Mouse (Mus musculus): ENCODE measurements around the gene Gm21969. TPM values are rescaled to one million over a fixed set of nuclear protein-coding genes. Genes with fewer than 3 reads are reported as not detected.
A peak's percentile ranks its signal among the peaks of the same experiment; 100 is the strongest.

The Gm21969 gene
- polyA plus RNA-seq, 1 experiment, result not detected

- Histone ChIP-seq H3K4me3 (replicated peaks; ENCODE audit: extremely low read depth, low read depth, low read length) (no peak overlapping the region), H3K4me1 (ENCODE audit: control insufficient read depth, insufficient read depth, low read length) (no peaks in the 10 kb centered on the region)
- DNase-seq, result peak; percentile 57
- WGBS, result 8% methylated on average over 6 of the region's 6 CpGs
- TF ChIP-seq POLR2A (IDR thresholded peaks at IDR 0.05; ENCODE audit: borderline replicate concordance, extremely low read depth, low read depth, low read length) (no peak), CTCF (IDR thresholded peaks at IDR 0.05; ENCODE audit: insufficient read depth, low read length) (peak; percentile 96)
Observed at GRCm38 (mm10) chr4:139669847-139670246, 66.9 kb downstream of the Gm21969 start.

- 53% methylated on average over 9 of the region's 9 CpGs for WGBS
- no peak for DNase-seq
- TF ChIP-seq POLR2A (IDR thresholded peaks at IDR 0.05; ENCODE audit: borderline replicate concordance, extremely low read depth, low read depth, low read length), result no peak
- no peak for TF ChIP-seq CTCF (IDR thresholded peaks at IDR 0.05; ENCODE audit: insufficient read depth, low read length)
- no peaks in the 10 kb centered on the region for H3K4me1 ChIP-seq (ENCODE audit: control insufficient read depth, insufficient read depth, low read length)
- no peak overlapping the region for H3K4me3 ChIP-seq (replicated peaks; ENCODE audit: extremely low read depth, low read depth, low read length)
Observed at GRCm38 (mm10) chr4:139675696-139676095, 72.7 kb downstream of the Gm21969 start.

- TF ChIP-seq CTCF (IDR thresholded peaks at IDR 0.05; ENCODE audit: insufficient read depth, low read length) (no peak), POLR2A (IDR thresholded peaks at IDR 0.05; ENCODE audit: borderline replicate concordance, extremely low read depth, low read depth, low read length) (no peak)
- H3K4me1 ChIP-seq (ENCODE audit: control insufficient read depth, insufficient read depth, low read length), result no peaks in the 10 kb centered on the region
- 74% methylated on average over 22 of the region's 22 CpGs for WGBS
- DNase-seq, result no peak
- H3K4me3 ChIP-seq (replicated peaks; ENCODE audit: extremely low read depth, low read depth, low read length), result no peak overlapping the region
Observed at GRCm38 (mm10) chr4:139683728-139684638, 81.0 kb downstream of the Gm21969 start.

GRCm38 (mm10) chr4:139684639-139685017, 81.6 kb downstream of the Gm21969 start:
- DNase-seq, result peak; percentile 59
- no peak overlapping the region for H3K4me3 ChIP-seq (replicated peaks; ENCODE audit: extremely low read depth, low read depth, low read length)
- no peaks in the 10 kb centered on the region for H3K4me1 ChIP-seq (ENCODE audit: control insufficient read depth, insufficient read depth, low read length)
- 9% methylated on average over 3 of the region's 3 CpGs for WGBS
- TF ChIP-seq CTCF (IDR thresholded peaks at IDR 0.05; ENCODE audit: insufficient read depth, low read length) (peak; percentile 80), POLR2A (IDR thresholded peaks at IDR 0.05; ENCODE audit: borderline replicate concordance, extremely low read depth, low read depth, low read length) (no peak)

GRCm38 (mm10) chr4:139688058-139688457, 85.1 kb downstream of the Gm21969 start:
- TF ChIP-seq POLR2A (IDR thresholded peaks at IDR 0.05; ENCODE audit: borderline replicate concordance, extremely low read depth, low read depth, low read length) (no peak), CTCF (IDR thresholded peaks at IDR 0.05; ENCODE audit: insufficient read depth, low read length) (no peak)
- 46% methylated on average over 9 of the region's 9 CpGs for WGBS
- DNase-seq, result no peak
- Histone ChIP-seq H3K4me3 (replicated peaks; ENCODE audit: extremely low read depth, low read depth, low read length) (no peak overlapping the region), H3K4me1 (ENCODE audit: control insufficient read depth, insufficient read depth, low read length) (no peaks in the 10 kb centered on the region)

GRCm38 (mm10) chr4:139689627-139690269, 86.8 kb downstream of the Gm21969 start:
- TF ChIP-seq CTCF (IDR thresholded peaks at IDR 0.05; ENCODE audit: insufficient read depth, low read length), result no peak
- TF ChIP-seq POLR2A (IDR thresholded peaks at IDR 0.05; ENCODE audit: borderline replicate concordance, extremely low read depth, low read depth, low read length), result no peak
- Histone ChIP-seq H3K4me1 (ENCODE audit: control insufficient read depth, insufficient read depth, low read length) (no peaks in the 10 kb centered on the region), H3K4me3 (replicated peaks; ENCODE audit: extremely low read depth, low read depth, low read length) (no peak overlapping the region)
- no peak for DNase-seq
- 24% methylated on average over 7 of the region's 7 CpGs for WGBS

- no peak for TF ChIP-seq CTCF (IDR thresholded peaks at IDR 0.05; ENCODE audit: insufficient read depth, low read length)
- no peak for TF ChIP-seq POLR2A (IDR thresholded peaks at IDR 0.05; ENCODE audit: borderline replicate concordance, extremely low read depth, low read depth, low read length)
- Histone ChIP-seq H3K4me1 (ENCODE audit: control insufficient read depth, insufficient read depth, low read length) (no peaks in the 10 kb centered on the region), H3K4me3 (replicated peaks; ENCODE audit: extremely low read depth, low read depth, low read length) (no peak overlapping the region)
- DNase-seq, result no peak
- WGBS, result 49% methylated on average over 5 of the region's 5 CpGs
Observed at GRCm38 (mm10) chr4:139693315-139693714, 90.3 kb downstream of the Gm21969 start.

- WGBS, result 7% methylated on average over 9 of the region's 9 CpGs
- H3K4me3 ChIP-seq (replicated peaks; ENCODE audit: extremely low read depth, low read depth, low read length), result no peak overlapping the region
- TF ChIP-seq CTCF (IDR thresholded peaks at IDR 0.05; ENCODE audit: insufficient read depth, low read length) (no peak), POLR2A (IDR thresholded peaks at IDR 0.05; ENCODE audit: borderline replicate concordance, extremely low read depth, low read depth, low read length) (no peak)
- DNase-seq, result no peak
- no peaks in the 10 kb centered on the region for H3K4me1 ChIP-seq (ENCODE audit: control insufficient read depth, insufficient read depth, low read length)
Observed at GRCm38 (mm10) chr4:139697755-139698154, 94.8 kb downstream of the Gm21969 start.

GRCm38 (mm10) chr4:139698602-139699001, 95.6 kb downstream of the Gm21969 start:
- TF ChIP-seq POLR2A (IDR thresholded peaks at IDR 0.05; ENCODE audit: borderline replicate concordance, extremely low read depth, low read depth, low read length) (no peak), CTCF (IDR thresholded peaks at IDR 0.05; ENCODE audit: insufficient read depth, low read length) (no peak)

More at GRCm38 (mm10) chr4:139698602-139699001, 95.6 kb downstream of the Gm21969 start:
- no peak for DNase-seq
- Histone ChIP-seq H3K4me1 (ENCODE audit: control insufficient read depth, insufficient read depth, low read length) (no peaks in the 10 kb centered on the region), H3K4me3 (replicated peaks; ENCODE audit: extremely low read depth, low read depth, low read length) (no peak overlapping the region)
- 44% methylated on average over 8 of the region's 8 CpGs for WGBS
